Mouse (Mus musculus) liver, adult 2 months (tissue): ENCODE results near the gene Srpx2.

ENCODE experiments used
- CTCF ChIP-seq: fragments of 200-500 bp; IDR thresholded peaks from 2 replicates; pipeline ENCODE4 v1.5.1; 2011; ENCODE audit warnings: low read depth, low read length, control low read depth
- POLR2A ChIP-seq: fragments of 200-500 bp; IDR thresholded peaks from 2 replicates; pipeline ENCODE4 v1.6.1; 2011; ENCODE audit warnings: low read length, control low read depth; ENCODE audit not compliant: insufficient read depth; ENCODE audit errors: extremely low read depth

DNA sequence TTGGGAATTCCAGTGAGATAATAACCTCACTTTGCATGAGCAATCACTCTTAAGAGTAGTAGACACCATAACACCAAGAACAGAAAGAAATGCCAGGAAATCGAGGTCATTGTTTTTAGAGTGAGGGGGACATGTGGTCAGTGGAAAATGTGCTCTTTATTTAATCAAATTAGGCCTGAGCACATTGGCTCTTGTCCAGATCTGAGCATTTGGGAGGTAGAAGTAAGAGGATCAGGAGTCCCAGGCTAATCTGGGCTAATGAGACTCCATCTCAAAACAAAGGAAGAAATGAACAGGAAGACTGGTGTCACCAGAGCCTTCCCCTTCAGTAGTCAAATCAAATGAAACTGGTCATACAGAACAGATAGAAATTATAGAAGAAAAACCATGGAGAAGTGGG, 31.3 kb downstream of the Srpx2 start:
- no peak for TF ChIP-seq CTCF
- TF ChIP-seq POLR2A = no peak
